Mouse (Mus musculus): ENCODE measurements around the gene Twf2. TPM values are rescaled to one million over a fixed set of nuclear protein-coding genes. Genes with fewer than 3 reads are reported as not detected.

Gene Twf2
- polyA plus RNA-seq, 1 experiment: 27.3 TPM

DNA sequence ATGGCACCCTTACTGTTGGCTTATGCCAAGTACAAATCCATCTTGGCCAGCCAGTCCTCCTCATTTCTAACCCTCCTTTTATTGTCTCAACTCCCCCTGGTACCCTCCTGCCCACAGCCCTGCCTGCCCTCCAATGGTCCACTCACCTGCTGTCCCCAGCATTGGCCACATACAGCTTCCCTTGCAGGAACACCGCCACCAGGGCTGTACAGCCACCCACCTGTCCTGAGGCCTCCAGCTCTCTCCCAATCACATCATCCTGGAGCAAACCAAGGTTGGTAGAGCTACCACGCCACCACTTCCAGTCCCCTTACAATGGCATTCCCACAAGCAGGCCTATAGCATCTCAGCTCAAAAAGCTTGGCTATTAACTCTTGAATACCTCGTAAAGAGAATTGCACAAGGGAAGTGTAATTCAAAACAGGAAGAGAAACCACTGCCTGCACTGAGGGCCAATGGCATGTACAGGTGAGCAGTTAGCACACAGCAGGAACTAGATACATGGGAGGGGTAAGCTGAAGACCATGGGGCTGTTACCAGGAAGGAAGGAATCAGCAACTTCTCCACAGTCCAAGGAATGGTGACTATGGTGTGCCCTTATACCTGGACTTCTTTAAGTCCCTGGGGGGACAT is 5.7 kb upstream of the Twf2 start:
- H3K27ac ChIP-seq (ENCODE audit: insufficient read depth, low read length): no peak overlapping the region
- no peaks in the 10 kb centered on the region for H3K36me3 ChIP-seq (ENCODE audit: control insufficient read depth, insufficient read depth, low read length, poor library complexity, severe bottlenecking)
- H3K9me3 ChIP-seq (replicated peaks; ENCODE audit: control insufficient read depth, insufficient read depth, low read length, poor library complexity, severe bottlenecking): no peaks in the 10 kb centered on the region
- H3K27me3 ChIP-seq (ENCODE audit: control insufficient read depth, insufficient read depth, low read length, poor library complexity, severe bottlenecking): no peaks in the 10 kb centered on the region
- no peak for TF ChIP-seq EP300 (IDR thresholded peaks at IDR 0.05; ENCODE audit: insufficient read depth, low read depth, low read length)
- no peak for TF ChIP-seq POLR2A (IDR thresholded peaks at IDR 0.05; ENCODE audit: insufficient read depth, low read length)
- H3K4me3 ChIP-seq (ENCODE audit: low read depth, low read length): no peak overlapping the region
- H3K9ac ChIP-seq (ENCODE audit: low read depth, poor library complexity, severe bottlenecking): no peak overlapping the region
- no peaks in the 10 kb centered on the region for H3K4me1 ChIP-seq (ENCODE audit: control insufficient read depth, insufficient read depth, low read length)

- Histone ChIP-seq H3K4me1 (ENCODE audit: control insufficient read depth, insufficient read depth, low read length) (no peaks in the 10 kb centered on the region), H3K27me3 (ENCODE audit: control insufficient read depth, insufficient read depth, low read length, poor library complexity, severe bottlenecking) (no peaks in the 10 kb centered on the region), H3K36me3 (ENCODE audit: control insufficient read depth, insufficient read depth, low read length, poor library complexity, severe bottlenecking) (no peaks in the 10 kb centered on the region), H3K9ac (ENCODE audit: low read depth, poor library complexity, severe bottlenecking) (no peak overlapping the region), H3K9me3 (replicated peaks; ENCODE audit: control insufficient read depth, insufficient read depth, low read length, poor library complexity, severe bottlenecking) (no peaks in the 10 kb centered on the region), H3K4me3 (ENCODE audit: low read depth, low read length) (no peak overlapping the region), H3K27ac (ENCODE audit: insufficient read depth, low read length) (no peak overlapping the region)
- TF ChIP-seq EP300 (IDR thresholded peaks at IDR 0.05; ENCODE audit: insufficient read depth, low read depth, low read length) (no peak), CTCF (IDR thresholded peaks at IDR 0.05; ENCODE audit: low read depth, low read length) (no peak), POLR2A (IDR thresholded peaks at IDR 0.05; ENCODE audit: insufficient read depth, low read length) (no peak)
Observed at GRCm38 (mm10) chr9:106197732-106198131, 5.2 kb upstream of the Twf2 start.

GRCm38 (mm10) chr9:106198962-106199458 is 3.9 kb upstream of the Twf2 start:
- H3K4me1 ChIP-seq (ENCODE audit: control insufficient read depth, insufficient read depth, low read length): no peaks in the 10 kb centered on the region
- H3K36me3 ChIP-seq (ENCODE audit: control insufficient read depth, insufficient read depth, low read length, poor library complexity, severe bottlenecking): no peaks in the 10 kb centered on the region
- H3K4me3 ChIP-seq (ENCODE audit: low read depth, low read length): peak overlapping the region; percentile 84
- peak overlapping the region; percentile 91 for H3K9ac ChIP-seq (ENCODE audit: low read depth, poor library complexity, severe bottlenecking)
- H3K27me3 ChIP-seq (ENCODE audit: control insufficient read depth, insufficient read depth, low read length, poor library complexity, severe bottlenecking): no peaks in the 10 kb centered on the region
- H3K27ac ChIP-seq (ENCODE audit: insufficient read depth, low read length): peak overlapping the region; percentile 40; the same call in 1 of the 2 replicates
- TF ChIP-seq POLR2A (IDR thresholded peaks at IDR 0.05; ENCODE audit: insufficient read depth, low read length): peak; percentile 95
- no peak for TF ChIP-seq CTCF (IDR thresholded peaks at IDR 0.05; ENCODE audit: low read depth, low read length)
- no peak for TF ChIP-seq EP300 (IDR thresholded peaks at IDR 0.05; ENCODE audit: insufficient read depth, low read depth, low read length)
- H3K9me3 ChIP-seq (replicated peaks; ENCODE audit: control insufficient read depth, insufficient read depth, low read length, poor library complexity, severe bottlenecking): no peaks in the 10 kb centered on the region

DNA sequence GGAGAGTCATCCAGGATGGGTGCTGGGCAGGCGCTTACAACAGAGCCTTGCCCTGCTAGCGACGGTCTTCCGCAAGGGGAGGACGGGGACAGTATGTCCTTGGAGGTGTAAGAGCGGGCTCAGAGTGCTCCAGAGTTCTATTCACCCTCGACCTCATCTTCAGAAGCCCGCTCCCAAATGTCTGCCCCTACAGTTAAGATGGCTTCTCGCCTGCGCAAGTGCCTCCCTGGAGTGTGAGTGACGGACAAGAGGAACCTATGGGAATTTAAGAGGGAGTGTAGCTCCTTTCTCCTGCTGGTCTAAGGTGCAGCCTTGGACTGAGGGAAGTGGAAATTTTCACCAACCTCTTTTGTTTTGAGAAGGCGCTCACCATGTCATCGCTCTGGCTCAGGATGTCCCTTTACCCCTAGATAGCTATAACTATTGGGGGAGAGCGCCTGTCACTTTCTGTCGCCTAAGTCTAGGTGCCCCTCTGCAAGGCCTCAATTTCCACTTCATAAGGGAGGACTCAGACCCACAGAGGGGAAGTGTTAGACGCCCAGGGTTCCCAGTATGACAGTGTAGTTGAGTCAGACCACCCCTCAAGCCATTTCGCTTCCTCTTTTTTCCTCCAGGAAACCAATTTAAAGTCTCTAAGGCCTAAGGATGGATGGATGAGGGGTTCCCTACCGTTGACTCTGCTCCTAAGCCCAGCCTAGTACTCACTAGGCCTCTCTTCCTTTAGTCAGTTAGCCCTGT is 3.2 kb upstream of the Twf2 start, which contains the start of gene Ppm1m:
Gene Ppm1m, minus strand, starts transcription at position 212 of the 738 bp plus-strand sequence.
- Histone ChIP-seq H3K9ac (ENCODE audit: low read depth, poor library complexity, severe bottlenecking) (peak within 1 kb of the TSS; percentile 91), H3K27me3 (ENCODE audit: control insufficient read depth, insufficient read depth, low read length, poor library complexity, severe bottlenecking) (no peaks in the 10 kb centered on the region), H3K36me3 (ENCODE audit: control insufficient read depth, insufficient read depth, low read length, poor library complexity, severe bottlenecking) (no peaks in the 10 kb centered on the region), H3K4me3 (ENCODE audit: low read depth, low read length) (peak within 1 kb of the TSS; percentile 84), H3K4me1 (ENCODE audit: control insufficient read depth, insufficient read depth, low read length) (peaks cover 2% of the 10 kb centered on the region), H3K9me3 (replicated peaks; ENCODE audit: control insufficient read depth, insufficient read depth, low read length, poor library complexity, severe bottlenecking) (no peaks in the 10 kb centered on the region), H3K27ac (ENCODE audit: insufficient read depth, low read length) (peak within 1 kb of the TSS; percentile 40; the same call in 1 of the 2 replicates)
- no peak for TF ChIP-seq POLR2A (IDR thresholded peaks at IDR 0.05; ENCODE audit: insufficient read depth, low read length)
- TF ChIP-seq CTCF (IDR thresholded peaks at IDR 0.05; ENCODE audit: low read depth, low read length): no peak
- no peak for TF ChIP-seq EP300 (IDR thresholded peaks at IDR 0.05; ENCODE audit: insufficient read depth, low read depth, low read length)

GRCm38 (mm10) chr9:106201895-106202294 is 1.0 kb upstream of the Twf2 start:
- peaks cover 9% of the 10 kb centered on the region for H3K4me1 ChIP-seq (ENCODE audit: control insufficient read depth, insufficient read depth, low read length)
- no peak for TF ChIP-seq POLR2A (IDR thresholded peaks at IDR 0.05; ENCODE audit: insufficient read depth, low read length)
- TF ChIP-seq EP300 (IDR thresholded peaks at IDR 0.05; ENCODE audit: insufficient read depth, low read depth, low read length): no peak
- no peak for TF ChIP-seq CTCF (IDR thresholded peaks at IDR 0.05; ENCODE audit: low read depth, low read length)
- peak overlapping the region; percentile 46; the same call in 1 of the 2 replicates for H3K9ac ChIP-seq (ENCODE audit: low read depth, poor library complexity, severe bottlenecking)
- H3K27ac ChIP-seq (ENCODE audit: insufficient read depth, low read length): no peak overlapping the region
- no peaks in the 10 kb centered on the region for H3K27me3 ChIP-seq (ENCODE audit: control insufficient read depth, insufficient read depth, low read length, poor library complexity, severe bottlenecking)
- no peaks in the 10 kb centered on the region for H3K9me3 ChIP-seq (replicated peaks; ENCODE audit: control insufficient read depth, insufficient read depth, low read length, poor library complexity, severe bottlenecking)
- H3K4me3 ChIP-seq (ENCODE audit: low read depth, low read length): peak overlapping the region; percentile 69
- H3K36me3 ChIP-seq (ENCODE audit: control insufficient read depth, insufficient read depth, low read length, poor library complexity, severe bottlenecking): no peaks in the 10 kb centered on the region

All from ES-Bruce4 (cell line).